Mouse (Mus musculus): ENCODE results near the gene Gm21103. TPM values are rescaled to one million over a fixed set of nuclear protein-coding genes. Genes with fewer than 3 reads are reported as not detected.
A peak's percentile ranks its signal among the peaks of the same experiment; 100 is the strongest.
"Not testable (repeated sequence)": the region's sequence is repeated elsewhere in the genome, so short reads cannot be mapped to it uniquely, and the experiment has no call there.

The Gm21103 gene
- not detected in 2 replicates for polyA plus RNA-seq (2015; fragmentation: Nextera tagmentation; extraction: Ambion mirVana)

GRCm38 (mm10) chr14:6304743-6305142 is at the start of gene Gm21103:
Gene Gm21103, minus strand, starts transcription at chr14:6304843.
- not testable (repeated sequence) for H3K27ac ChIP-seq; H3K4me1 ChIP-seq; H3K27me3 ChIP-seq; H3K4me3 ChIP-seq; H3K4me2 ChIP-seq (replicated peaks); H3K36me3 ChIP-seq; H3K9me3 ChIP-seq; ATAC-seq (ENCODE audit: low FRiP score, low read depth); H3K9ac ChIP-seq
- WGBS, result 74% methylated on average over 2 of the region's 2 CpGs

GRCm38 (mm10) chr14:6343578-6343977 is 38.9 kb upstream of the Gm21103 start, which contains the start of gene Gm3618:
Gene Gm3618, minus strand, starts transcription at chr14:6343678.
- not testable (repeated sequence) for H3K9me3 ChIP-seq; H3K4me3 ChIP-seq; H3K4me1 ChIP-seq; ATAC-seq (ENCODE audit: low FRiP score, low read depth); H3K4me2 ChIP-seq (replicated peaks); H3K9ac ChIP-seq; H3K36me3 ChIP-seq; H3K27me3 ChIP-seq; H3K27ac ChIP-seq
- no CpG with 5 or more reads among the region's 10 CpGs for WGBS

GRCm38 (mm10) chr14:6286931-6287715 is 17.5 kb downstream of the Gm21103 start, which contains the start of gene Gm3411:
Gene Gm3411, minus strand, starts transcription at chr14:6287250.
- not testable (repeated sequence) for H3K27ac ChIP-seq; H3K36me3 ChIP-seq; H3K4me1 ChIP-seq; H3K9me3 ChIP-seq; ATAC-seq (ENCODE audit: low FRiP score, low read depth); H3K27me3 ChIP-seq
- peak within 1 kb of the TSS; percentile 72 for H3K4me2 ChIP-seq (replicated peaks)
- H3K9ac ChIP-seq, result peak within 1 kb of the TSS; percentile 58
- WGBS, result 2% methylated on average over 56 of the region's 57 CpGs
- H3K4me3 ChIP-seq, result peak within 1 kb of the TSS; percentile 49

Other genes starting within 250 kb of the Gm21103 start
- gene Gm6337, start 246.6 kb downstream of the Gm21103 start, polyA plus RNA-seq (2015; fragmentation: Nextera tagmentation; extraction: Ambion mirVana), result not detected in 2 replicates
- 1.1 and 1.4 TPM in 2 replicates for gene Gm8206, start 210.9 kb downstream of the Gm21103 start, polyA plus RNA-seq (2015; fragmentation: Nextera tagmentation; extraction: Ambion mirVana)
- 1.6 and 2.1 TPM in 2 replicates for gene Gm3468, start 196.2 kb downstream of the Gm21103 start, polyA plus RNA-seq (2015; fragmentation: Nextera tagmentation; extraction: Ambion mirVana)
- gene Gm3476, start 179.0 kb downstream of the Gm21103 start, polyA plus RNA-seq (2015; fragmentation: Nextera tagmentation; extraction: Ambion mirVana), result not detected in 2 replicates
- gene Gm21560, start 85.6 kb downstream of the Gm21103 start, polyA plus RNA-seq (2015; fragmentation: Nextera tagmentation; extraction: Ambion mirVana), result not detected in 2 replicates
- gene Gm3411, start 17.6 kb downstream of the Gm21103 start, polyA plus RNA-seq (2015; fragmentation: Nextera tagmentation; extraction: Ambion mirVana), result 1.4 and 1.7 TPM in 2 replicates
- gene Gm3618, start 38.8 kb upstream of the Gm21103 start, polyA plus RNA-seq (2015; fragmentation: Nextera tagmentation; extraction: Ambion mirVana), result not detected in 2 replicates
- not detected in 2 replicates for gene Gm16440, start 85.5 kb upstream of the Gm21103 start, polyA plus RNA-seq (2015; fragmentation: Nextera tagmentation; extraction: Ambion mirVana)
- 0.60 and 0.95 TPM in 2 replicates for gene Gm3591, start 107.6 kb upstream of the Gm21103 start, polyA plus RNA-seq (2015; fragmentation: Nextera tagmentation; extraction: Ambion mirVana)
- not detected in 2 replicates for gene Gm3594, start 139.8 kb upstream of the Gm21103 start, polyA plus RNA-seq (2015; fragmentation: Nextera tagmentation; extraction: Ambion mirVana)
- gene Gm8356, start 232.4 kb upstream of the Gm21103 start, polyA plus RNA-seq (2015; fragmentation: Nextera tagmentation; extraction: Ambion mirVana), result not detected in 2 replicates

All from limb, embryonic 13.5 days (tissue).